Mouse (Mus musculus) brain, embryonic 14.5 days (tissue): ENCODE data around the gene Noxa1.

Experiments
- CTCF ChIP-seq: fragments of 200-500 bp; IDR thresholded peaks from 2 replicates; pipeline ENCODE4 v1.5.1; 2012; ENCODE audit warnings: inconsistent platforms, mild to moderate bottlenecking, moderate library complexity, borderline replicate concordance; ENCODE audit not compliant: insufficient read depth, insufficient read length; ENCODE audit errors: extremely low read depth
- POLR2A ChIP-seq: fragments of 200-500 bp; IDR thresholded peaks from 2 replicates; pipeline ENCODE4 v1.6.1; 2012; ENCODE audit warnings: mild to moderate bottlenecking, inconsistent platforms, borderline replicate concordance; ENCODE audit not compliant: poor library complexity, insufficient read depth, insufficient read length, severe bottlenecking; ENCODE audit errors: extremely low read depth

GRCm38 (mm10) chr2:25141185-25141584 lies 46.2 kb upstream of the Noxa1 start:
- TF ChIP-seq POLR2A (no peak), CTCF (peak; percentile 10; the same call in 1 of the 2 replicates)
